Mouse (Mus musculus) stomach, embryonic 14.5 days (tissue): ENCODE data around the gene Gm10775. TPM values are rescaled to one million over a fixed set of nuclear protein-coding genes. Genes with fewer than 3 reads are reported as not detected.
A peak's percentile ranks its signal among the peaks of the same experiment; 100 is the strongest.

ENCODE experiments used
- ATAC-seq: fragments of 200-750 bp; cut with Nextera tagmentation; 2 replicates; pipeline ENCODE4 v1.8.0; 2017; ENCODE audit warnings: low read depth, moderate TSS enrichment; ENCODE audit not compliant: insufficient number of reproducible peaks, insufficient read depth, low FRiP score
- H3K27ac ChIP-seq: fragments of 300-500 bp; sonication (generic); 2 replicates; pipeline ENCODE4 v1.5.1; 2014; ENCODE audit warnings: mild to moderate bottlenecking, low read length, moderate library complexity, mixed read lengths
- H3K27me3 ChIP-seq: fragments of 300-500 bp; sonication (generic); 2 replicates; pipeline ENCODE4 v1.6.1; 2014; ENCODE audit warnings: low read length, control low read depth, mixed read lengths; ENCODE audit not compliant: control insufficient read depth, insufficient read depth
- H3K36me3 ChIP-seq: fragments of 300-500 bp; sonication (generic); 2 replicates; pipeline ENCODE4 v1.6.1; 2014; ENCODE audit warnings: mild to moderate bottlenecking, control low read depth, low read length, moderate library complexity, mixed read lengths; ENCODE audit not compliant: control insufficient read depth, insufficient read depth
- H3K4me1 ChIP-seq: fragments of 300-500 bp; sonication (generic); 2 replicates; pipeline ENCODE4 v1.6.1; 2014; ENCODE audit warnings: low read length, control low read depth, mixed read lengths; ENCODE audit not compliant: control insufficient read depth, insufficient read depth
- H3K4me2 ChIP-seq: fragments of 300-500 bp; sonication (generic); replicated peaks from 2 replicates; pipeline ENCODE4 v1.6.1; 2014; ENCODE audit warnings: low read depth, low read length, control low read depth
- H3K4me3 ChIP-seq: fragments of 300-500 bp; sonication (generic); 2 replicates; pipeline ENCODE4 v1.5.1; 2014; ENCODE audit warnings: low read depth, low read length, control low read depth
- H3K9ac ChIP-seq: fragments of 300-500 bp; sonication (generic); replicated peaks from 2 replicates; pipeline ENCODE4 v1.6.1; 2014; ENCODE audit warnings: low read depth, mild to moderate bottlenecking, control low read depth, low read length, moderate library complexity, mixed read lengths
- H3K9me3 ChIP-seq: fragments of 300-500 bp; sonication (generic); 2 replicates; pipeline ENCODE4 v1.6.1; 2016; ENCODE audit warnings: low read depth, low read length, control low read depth; ENCODE audit not compliant: control insufficient read depth
- WGBS: fragments of 180-500 bp; shearing (Covaris S2); extraction: QIAGEN DNeasy Blood & Tissue Kit; methylation state at CpG from one replicate; pipeline ENCODE4 v1.1.7; 2014; 5-methylcytosine and 5-hydroxymethylcytosine counted together
- polyA plus RNA-seq: library from polyadenylated mRNA; unstranded; fragments of >200 nt; fragmentation: Nextera tagmentation; extraction: Ambion mirVana; gene quantifications from 2 replicates; pipeline ENCODE4 v1.2.1, GENCODE M21; 2014

Gm10775 gene
- polyA plus RNA-seq, 1 experiment from 2014 or later = not detected

DNA sequence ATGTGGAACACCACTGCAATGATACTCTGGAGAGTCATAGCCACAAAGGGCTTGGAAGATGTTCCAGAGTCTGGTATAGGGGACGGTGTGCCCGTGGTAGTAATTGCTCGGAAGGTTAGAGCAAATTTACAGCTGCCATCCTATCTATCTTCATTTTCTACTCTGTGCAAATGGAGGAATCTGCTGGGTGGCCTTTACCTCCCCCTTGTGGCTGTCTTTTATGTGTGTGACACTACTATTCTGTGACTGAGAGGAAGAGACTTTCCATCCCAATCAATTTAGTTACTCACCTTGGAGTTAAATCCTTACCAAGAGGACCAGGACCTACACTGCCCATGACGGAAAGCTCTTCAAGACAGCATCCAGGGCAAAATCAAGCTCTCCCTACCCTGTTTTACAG lies 16.1 kb upstream of the Gm10775 start:
- no peak for ATAC-seq
- peaks cover 6% of the 10 kb centered on the region; the same call in 1 of the 2 replicates for H3K4me1 ChIP-seq
- no peak overlapping the region for H3K4me3 ChIP-seq
- H3K4me2 ChIP-seq = no peak overlapping the region
- H3K27ac ChIP-seq = no peak overlapping the region
- peaks cover 11% of the 10 kb centered on the region; the same call in 1 of the 2 replicates for H3K9me3 ChIP-seq
- H3K36me3 ChIP-seq = no peaks in the 10 kb centered on the region
- WGBS = 93% methylated on average over 4 of the region's 4 CpGs
- no peaks in the 10 kb centered on the region for H3K27me3 ChIP-seq
- H3K9ac ChIP-seq = no peak overlapping the region

DNA sequence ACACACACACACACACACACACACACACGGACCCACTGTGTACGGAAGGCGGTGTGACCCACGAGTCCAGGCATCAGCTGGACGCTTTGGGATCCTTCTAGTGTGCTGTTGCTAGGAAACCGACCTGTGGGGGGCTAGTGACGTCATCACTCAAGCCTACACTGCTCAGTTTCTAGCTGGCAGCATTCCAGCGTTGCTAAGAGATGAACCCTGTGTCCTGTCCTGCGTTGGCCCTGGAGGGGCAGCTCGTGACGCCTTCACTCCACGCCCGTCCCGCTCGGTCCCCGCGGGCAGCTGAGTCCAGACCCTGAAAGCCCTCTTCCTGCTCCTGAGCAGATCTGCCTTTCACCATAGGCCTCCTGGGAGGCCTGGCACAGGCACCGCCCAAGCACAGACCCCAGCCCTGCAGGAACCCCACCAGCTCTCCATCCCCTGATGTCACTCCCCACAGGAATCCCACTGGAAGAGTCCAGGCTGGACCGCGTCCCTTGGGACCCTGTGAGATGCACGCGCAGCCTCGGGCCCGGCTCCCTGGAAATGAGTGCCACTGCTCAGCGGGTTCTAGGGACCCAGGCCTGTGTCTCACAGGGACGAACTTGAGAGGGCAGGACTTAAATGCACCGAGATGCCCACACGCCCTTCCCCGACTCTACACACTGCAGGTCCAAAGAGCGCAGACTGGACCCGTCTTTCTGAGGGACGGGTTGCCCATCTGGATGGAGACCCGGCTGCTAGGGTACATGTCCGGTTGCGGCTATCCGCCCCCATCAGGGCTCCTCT lies 974 bp upstream of the Gm10775 start:
- H3K4me3 ChIP-seq = no peak overlapping the region
- no peak overlapping the region for H3K9ac ChIP-seq
- peak overlapping the region; percentile 2; the same call in 1 of the 2 replicates for H3K4me2 ChIP-seq
- peaks cover 36% of the 10 kb centered on the region for H3K9me3 ChIP-seq
- no peaks in the 10 kb centered on the region for H3K36me3 ChIP-seq
- no peak overlapping the region for H3K27ac ChIP-seq
- ATAC-seq = peak; percentile 54; the same call in 1 of the 2 replicates
- 24% methylated on average over 36 of the region's 36 CpGs for WGBS
- H3K27me3 ChIP-seq = no peaks in the 10 kb centered on the region
- H3K4me1 ChIP-seq = no peaks in the 10 kb centered on the region

DNA sequence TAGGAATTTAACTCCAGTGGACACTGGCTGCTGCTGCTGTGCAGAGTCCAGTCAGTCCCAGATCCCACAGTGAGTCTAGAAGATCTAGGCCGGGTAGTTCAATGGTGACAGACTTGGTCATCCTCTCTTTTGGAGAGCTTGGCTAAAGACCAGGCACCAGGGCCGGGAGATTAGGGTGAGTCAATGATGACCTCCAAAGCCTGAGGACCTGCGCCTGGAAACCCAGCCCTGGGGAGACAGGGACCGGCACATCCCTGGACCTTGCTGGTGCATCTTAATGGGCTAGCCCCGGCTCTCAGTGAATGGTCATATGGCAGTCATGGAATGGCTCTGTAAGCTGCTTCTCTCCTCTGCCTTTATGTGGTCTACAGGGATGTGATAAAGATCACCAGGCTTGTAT lies 2.7 kb downstream of the Gm10775 start:
- H3K4me2 ChIP-seq = no peak overlapping the region
- WGBS = 97% methylated on average over 5 of the region's 5 CpGs
- no peaks in the 10 kb centered on the region; the same call in 1 of the 2 replicates for H3K36me3 ChIP-seq
- H3K27me3 ChIP-seq = no peaks in the 10 kb centered on the region
- ATAC-seq = no peak
- no peaks in the 10 kb centered on the region for H3K4me1 ChIP-seq
- H3K27ac ChIP-seq = no peak overlapping the region
- H3K9me3 ChIP-seq = peaks cover 46% of the 10 kb centered on the region
- H3K4me3 ChIP-seq = no peak overlapping the region
- H3K9ac ChIP-seq = no peak overlapping the region

DNA sequence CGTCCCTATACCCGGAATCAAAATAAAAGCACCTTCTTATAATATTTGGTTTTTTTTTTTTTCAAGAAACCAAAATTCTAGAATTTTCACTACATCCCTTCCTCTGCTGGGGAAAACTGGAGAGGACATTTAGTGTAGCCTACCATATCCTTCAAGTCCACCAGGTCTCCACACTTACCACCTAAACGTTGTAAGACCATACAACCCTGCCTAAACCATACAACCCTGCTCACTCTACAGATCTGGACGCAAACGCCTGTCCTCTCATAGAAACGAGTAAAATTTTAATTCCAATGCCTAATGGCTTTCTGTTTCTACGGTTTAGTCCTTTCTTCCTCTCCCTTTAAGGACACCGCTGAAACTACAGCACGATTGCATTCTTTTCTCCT lies 18.6 kb downstream of the Gm10775 start:
- no peaks in the 10 kb centered on the region for H3K36me3 ChIP-seq
- no peaks in the 10 kb centered on the region for H3K4me1 ChIP-seq
- 9% methylated on average over 9 of the region's 9 CpGs for WGBS
- H3K27ac ChIP-seq = peak overlapping the region; percentile 70
- peaks cover 4% of the 10 kb centered on the region; the same call in 1 of the 2 replicates for H3K9me3 ChIP-seq
- peak; percentile 46; the same call in 1 of the 2 replicates for ATAC-seq
- peak overlapping the region; percentile 64 for H3K4me3 ChIP-seq
- no peaks in the 10 kb centered on the region for H3K27me3 ChIP-seq
- H3K9ac ChIP-seq = peak overlapping the region; percentile 52
- H3K4me2 ChIP-seq = peak overlapping the region; percentile 60

DNA sequence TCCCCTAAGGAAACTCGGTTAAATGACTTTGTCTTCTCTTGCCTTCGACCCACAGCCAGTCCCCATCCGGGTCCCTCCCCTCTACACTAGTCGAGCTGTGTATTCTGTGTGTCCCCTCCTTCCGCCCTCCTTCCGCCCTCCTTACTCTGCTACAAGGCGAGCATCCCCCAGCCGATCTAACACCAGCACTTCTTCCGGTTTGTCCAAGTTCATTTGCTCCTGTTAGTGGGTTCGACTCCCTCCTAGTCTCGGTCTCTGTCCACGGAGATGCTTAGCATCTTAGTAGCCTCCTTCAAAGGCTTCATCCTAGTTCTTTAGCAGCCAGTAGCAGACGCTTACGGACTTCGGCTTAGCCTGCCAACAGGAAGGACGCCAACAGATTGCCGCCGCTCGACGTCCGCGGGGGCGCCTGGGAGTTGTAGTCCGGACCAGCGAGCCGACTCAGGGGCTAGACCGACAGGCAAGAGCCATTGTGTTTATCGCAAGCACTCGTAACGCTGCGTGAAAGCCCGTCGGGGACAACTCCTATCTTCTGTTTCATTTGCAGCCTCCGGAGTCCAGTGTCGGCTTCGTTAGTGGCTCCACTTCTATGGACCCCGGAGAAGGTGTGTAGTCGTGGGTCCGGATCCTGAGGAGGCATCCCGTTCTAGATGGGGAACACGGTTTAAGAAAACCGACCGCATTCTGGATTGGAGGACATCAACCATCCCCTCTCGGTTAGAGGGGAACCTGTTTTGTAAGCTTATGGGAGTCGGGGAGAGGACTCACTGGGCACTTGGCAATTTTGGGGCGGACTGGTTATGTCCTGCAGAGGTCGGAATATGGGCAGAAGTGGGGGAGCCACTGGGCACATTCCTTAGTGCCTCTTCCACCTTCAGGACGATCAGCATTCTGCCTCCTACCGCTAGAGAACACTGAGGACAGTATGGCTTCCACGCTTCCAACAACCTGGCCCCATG lies 19.3 kb downstream of the Gm10775 start, which contains the start of gene Zfp369:
Zfp369 (plus strand) TSS at position 432 of the 959 bp plus-strand sequence.
- ATAC-seq = peak; percentile 98
- peak within 1 kb of the TSS; percentile 70 for H3K27ac ChIP-seq
- peak within 1 kb of the TSS; percentile 60 for H3K4me2 ChIP-seq
- H3K9me3 ChIP-seq = peaks cover 4% of the 10 kb centered on the region; the same call in 1 of the 2 replicates
- peak within 1 kb of the TSS; percentile 68 for H3K9ac ChIP-seq
- under 1% methylated on average over 50 of the region's 50 CpGs for WGBS
- no peaks in the 10 kb centered on the region for H3K27me3 ChIP-seq
- no peaks in the 10 kb centered on the region for H3K36me3 ChIP-seq
- H3K4me3 ChIP-seq = peak within 1 kb of the TSS; percentile 64
- H3K4me1 ChIP-seq = no peaks in the 10 kb centered on the region

DNA sequence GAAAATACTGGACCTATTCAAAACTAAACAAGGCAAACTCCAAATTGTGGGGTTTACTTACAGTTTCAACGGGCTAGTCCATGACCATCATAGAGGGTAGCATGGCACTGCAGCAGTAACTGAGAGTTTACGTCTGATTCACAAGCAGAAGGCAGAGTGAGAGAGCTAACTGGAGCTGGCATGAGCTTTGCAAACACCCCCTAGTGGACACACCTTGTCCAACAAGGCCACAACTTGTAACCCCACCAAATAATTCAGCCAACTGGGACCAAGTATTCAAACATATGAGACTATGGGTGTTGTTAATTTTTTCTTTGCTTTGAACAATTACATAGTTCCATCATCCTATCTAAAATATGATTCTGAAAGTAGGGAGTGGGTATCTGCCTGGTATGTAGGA lies 27.4 kb downstream of the Gm10775 start:
- no peak for ATAC-seq
- no peaks in the 10 kb centered on the region for H3K4me1 ChIP-seq
- peaks cover 16% of the 10 kb centered on the region for H3K36me3 ChIP-seq
- WGBS = 96% methylated on average over 2 of the region's 2 CpGs
- H3K9ac ChIP-seq = no peak overlapping the region
- H3K9me3 ChIP-seq = peaks cover 39% of the 10 kb centered on the region
- H3K27me3 ChIP-seq = no peaks in the 10 kb centered on the region
- no peak overlapping the region for H3K4me3 ChIP-seq
- H3K27ac ChIP-seq = no peak overlapping the region
- H3K4me2 ChIP-seq = no peak overlapping the region

DNA sequence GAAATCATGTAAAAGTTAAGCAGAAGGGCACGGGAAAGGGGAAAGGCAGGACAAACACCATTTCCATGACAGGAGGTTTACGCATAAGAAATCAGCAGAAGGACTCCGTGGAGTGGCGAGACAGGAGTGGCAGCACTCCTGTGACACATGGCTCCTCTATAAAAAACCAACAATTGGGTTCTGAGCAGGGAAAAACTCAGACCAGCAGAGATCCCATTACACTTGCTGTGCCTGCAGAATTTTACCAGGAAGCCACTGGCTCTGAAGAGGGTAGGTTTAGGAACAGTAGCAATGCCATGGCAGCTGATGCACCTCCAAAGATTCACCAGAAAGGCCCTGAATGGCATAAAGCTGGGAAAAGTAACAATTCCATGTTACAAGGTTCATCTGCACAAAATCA lies 37.0 kb downstream of the Gm10775 start:
- no peak for ATAC-seq
- H3K27ac ChIP-seq = no peak overlapping the region
- 95% methylated on average over 4 of the region's 4 CpGs for WGBS

More for the DNA sequence above, 37.0 kb downstream of the Gm10775 start:
- no peaks in the 10 kb centered on the region for H3K27me3 ChIP-seq
- H3K36me3 ChIP-seq = peaks cover 53% of the 10 kb centered on the region
- no peak overlapping the region for H3K9ac ChIP-seq
- H3K4me2 ChIP-seq = no peak overlapping the region
- H3K9me3 ChIP-seq = peaks cover 53% of the 10 kb centered on the region
- H3K4me3 ChIP-seq = no peak overlapping the region
- H3K4me1 ChIP-seq = no peaks in the 10 kb centered on the region
